Mouse (Mus musculus): ENCODE measurements at regions not wholly inside any gene's neighbourhood (a gene's known extent, or its start where the extent isn't known, plus 50 kb on each side); places are given as distances from the start of the nearest gene placed in this dataset.

GRCm38 (mm10) chr15:61812671-61813070 is 889.9 kb upstream of the A1bg start:
- 69% methylated on average over 2 of the region's 2 CpGs for WGBS
- H3K4me2 ChIP-seq: no peak overlapping the region
- no peaks in the 10 kb centered on the region for H3K9me3 ChIP-seq (replicated peaks)
- H3K9ac ChIP-seq: no peak overlapping the region
- no peaks in the 10 kb centered on the region for H3K36me3 ChIP-seq
- no peak for ATAC-seq (replicated peaks; ENCODE audit: low FRiP score)
- H3K4me1 ChIP-seq: no peaks in the 10 kb centered on the region
- no peak overlapping the region for H3K27ac ChIP-seq
- no peaks in the 10 kb centered on the region for H3K27me3 ChIP-seq
- no peak overlapping the region for H3K4me3 ChIP-seq (replicated peaks)

GRCm38 (mm10) chr15:61805379-61805778 is 882.6 kb upstream of the A1bg start:
- Histone ChIP-seq H3K4me2 (no peak overlapping the region), H3K27ac (no peak overlapping the region), H3K4me1 (no peaks in the 10 kb centered on the region), H3K4me3 (replicated peaks) (no peak overlapping the region), H3K9me3 (replicated peaks) (no peaks in the 10 kb centered on the region), H3K27me3 (no peaks in the 10 kb centered on the region), H3K9ac (no peak overlapping the region), H3K36me3 (no peaks in the 10 kb centered on the region)
- WGBS: 42% methylated on average over 2 of the region's 2 CpGs
- ATAC-seq (replicated peaks; ENCODE audit: low FRiP score): no peak

- ATAC-seq (replicated peaks; ENCODE audit: low FRiP score): no peak
- Histone ChIP-seq H3K4me1 (no peaks in the 10 kb centered on the region), H3K4me2 (no peak overlapping the region), H3K36me3 (no peaks in the 10 kb centered on the region), H3K4me3 (replicated peaks) (no peak overlapping the region), H3K9ac (no peak overlapping the region), H3K27me3 (no peaks in the 10 kb centered on the region), H3K9me3 (replicated peaks) (no peaks in the 10 kb centered on the region), H3K27ac (no peak overlapping the region)
- 83% methylated on average over 4 of the region's 4 CpGs for WGBS
Measured at GRCm38 (mm10) chr15:61800155-61800554, 877.3 kb upstream of the A1bg start.

GRCm38 (mm10) chr15:61797827-61798226 is 875.0 kb upstream of the A1bg start:
- no peak for ATAC-seq (replicated peaks; ENCODE audit: low FRiP score)
- Histone ChIP-seq H3K4me2 (no peak overlapping the region), H3K4me1 (no peaks in the 10 kb centered on the region), H3K4me3 (replicated peaks) (no peak overlapping the region), H3K27me3 (no peaks in the 10 kb centered on the region), H3K27ac (no peak overlapping the region), H3K9ac (no peak overlapping the region), H3K9me3 (replicated peaks) (no peaks in the 10 kb centered on the region), H3K36me3 (no peaks in the 10 kb centered on the region)
- 69% methylated on average over 1 of the region's 1 CpGs for WGBS

- ATAC-seq (replicated peaks; ENCODE audit: low FRiP score): no peak
- WGBS: 67% methylated on average over 3 of the region's 3 CpGs
Measured at GRCm38 (mm10) chr15:61794506-61794905, 871.7 kb upstream of the A1bg start.

GRCm38 (mm10) chr15:61789847-61790562 is 867.2 kb upstream of the A1bg start:
- H3K4me2 ChIP-seq: no peak overlapping the region
- no peaks in the 10 kb centered on the region for H3K4me1 ChIP-seq
- WGBS: 45% methylated on average over 7 of the region's 7 CpGs
- no peak overlapping the region for H3K4me3 ChIP-seq (replicated peaks)
- H3K9ac ChIP-seq: no peak overlapping the region
- no peak overlapping the region for H3K27ac ChIP-seq
- no peaks in the 10 kb centered on the region for H3K27me3 ChIP-seq
- no peak for ATAC-seq (replicated peaks; ENCODE audit: low FRiP score)
- no peaks in the 10 kb centered on the region for H3K9me3 ChIP-seq (replicated peaks)
- no peaks in the 10 kb centered on the region for H3K36me3 ChIP-seq

More at GRCm38 (mm10) chr15:61794506-61794905, 871.7 kb upstream of the A1bg start:
- H3K4me3 ChIP-seq (replicated peaks): no peak overlapping the region
- no peaks in the 10 kb centered on the region for H3K9me3 ChIP-seq (replicated peaks)
- H3K36me3 ChIP-seq: no peaks in the 10 kb centered on the region
- H3K4me2 ChIP-seq: no peak overlapping the region
- H3K27me3 ChIP-seq: no peaks in the 10 kb centered on the region
- no peak overlapping the region for H3K27ac ChIP-seq
- H3K9ac ChIP-seq: no peak overlapping the region
- H3K4me1 ChIP-seq: no peaks in the 10 kb centered on the region

- Histone ChIP-seq H3K27me3 (no peaks in the 10 kb centered on the region), H3K4me2 (no peak overlapping the region), H3K4me3 (replicated peaks) (no peak overlapping the region), H3K27ac (no peak overlapping the region), H3K36me3 (no peaks in the 10 kb centered on the region), H3K9ac (no peak overlapping the region), H3K4me1 (no peaks in the 10 kb centered on the region), H3K9me3 (replicated peaks) (no peaks in the 10 kb centered on the region)
- no peak for ATAC-seq (replicated peaks; ENCODE audit: low FRiP score)
- WGBS: 73% methylated on average over 1 of the region's 1 CpGs
Measured at GRCm38 (mm10) chr15:61787046-61787445, 864.2 kb upstream of the A1bg start.

- no peak overlapping the region for H3K9ac ChIP-seq
- no peaks in the 10 kb centered on the region for H3K27me3 ChIP-seq
- H3K9me3 ChIP-seq (replicated peaks): no peaks in the 10 kb centered on the region
- H3K4me2 ChIP-seq: no peak overlapping the region
- no peak overlapping the region for H3K27ac ChIP-seq
- H3K36me3 ChIP-seq: no peaks in the 10 kb centered on the region
- no peaks in the 10 kb centered on the region for H3K4me1 ChIP-seq
- WGBS: 78% methylated on average over 2 of the region's 2 CpGs
- ATAC-seq (replicated peaks; ENCODE audit: low FRiP score): no peak
- no peak overlapping the region for H3K4me3 ChIP-seq (replicated peaks)
Measured at GRCm38 (mm10) chr15:61781531-61781930, 858.7 kb upstream of the A1bg start.

- H3K9ac ChIP-seq: no peak overlapping the region
- no peaks in the 10 kb centered on the region for H3K9me3 ChIP-seq (replicated peaks)
- H3K4me1 ChIP-seq: peaks cover 13% of the 10 kb centered on the region
- no peak overlapping the region for H3K27ac ChIP-seq
- H3K4me2 ChIP-seq: no peak overlapping the region
- H3K27me3 ChIP-seq: no peaks in the 10 kb centered on the region
- no peak for ATAC-seq (replicated peaks; ENCODE audit: low FRiP score)
- no peaks in the 10 kb centered on the region for H3K36me3 ChIP-seq
- 87% methylated on average over 4 of the region's 4 CpGs for WGBS
- no peak overlapping the region for H3K4me3 ChIP-seq (replicated peaks)
Measured at GRCm38 (mm10) chr15:61772996-61773395, 850.2 kb upstream of the A1bg start.

- ATAC-seq (replicated peaks; ENCODE audit: low FRiP score): peak; percentile 81
- H3K9ac ChIP-seq: no peak overlapping the region
Measured at GRCm38 (mm10) chr15:61770721-61771542, 848.1 kb upstream of the A1bg start.

GRCm38 (mm10) chr15:61766544-61767094 is 843.8 kb upstream of the A1bg start:
- no peak overlapping the region for H3K27ac ChIP-seq
- H3K4me1 ChIP-seq: peaks cover 16% of the 10 kb centered on the region
- H3K27me3 ChIP-seq: no peaks in the 10 kb centered on the region
- H3K9ac ChIP-seq: no peak overlapping the region
- no peak overlapping the region for H3K4me3 ChIP-seq (replicated peaks)
- WGBS: 31% methylated on average over 2 of the region's 2 CpGs
- ATAC-seq (replicated peaks; ENCODE audit: low FRiP score): no peak
- H3K4me2 ChIP-seq: no peak overlapping the region
- no peaks in the 10 kb centered on the region for H3K36me3 ChIP-seq
- no peaks in the 10 kb centered on the region for H3K9me3 ChIP-seq (replicated peaks)

More at GRCm38 (mm10) chr15:61770721-61771542, 848.1 kb upstream of the A1bg start:
- Histone ChIP-seq H3K27me3 (no peaks in the 10 kb centered on the region), H3K4me1 (peaks cover 16% of the 10 kb centered on the region), H3K9me3 (replicated peaks) (no peaks in the 10 kb centered on the region), H3K27ac (peak overlapping the region; percentile 73), H3K4me2 (peak overlapping the region; percentile 23), H3K36me3 (no peaks in the 10 kb centered on the region), H3K4me3 (replicated peaks) (no peak overlapping the region)
- WGBS: 30% methylated on average over 14 of the region's 14 CpGs

- Histone ChIP-seq H3K4me3 (replicated peaks) (no peak overlapping the region), H3K4me2 (no peak overlapping the region), H3K9ac (no peak overlapping the region), H3K27me3 (no peaks in the 10 kb centered on the region), H3K36me3 (no peaks in the 10 kb centered on the region), H3K4me1 (no peaks in the 10 kb centered on the region), H3K27ac (no peak overlapping the region), H3K9me3 (replicated peaks) (no peaks in the 10 kb centered on the region)
- no peak for ATAC-seq (replicated peaks; ENCODE audit: low FRiP score)
- WGBS: 76% methylated on average over 2 of the region's 2 CpGs
Measured at GRCm38 (mm10) chr15:61753802-61754201, 831.0 kb upstream of the A1bg start.

Data from kidney, embryonic 15.5 days (tissue).